Mouse (Mus musculus): ENCODE measurements at regions not wholly inside any gene's neighbourhood (a gene's known extent, or its start where the extent isn't known, plus 50 kb on each side); places are given as distances from the start of the nearest gene placed in this dataset.

DNA sequence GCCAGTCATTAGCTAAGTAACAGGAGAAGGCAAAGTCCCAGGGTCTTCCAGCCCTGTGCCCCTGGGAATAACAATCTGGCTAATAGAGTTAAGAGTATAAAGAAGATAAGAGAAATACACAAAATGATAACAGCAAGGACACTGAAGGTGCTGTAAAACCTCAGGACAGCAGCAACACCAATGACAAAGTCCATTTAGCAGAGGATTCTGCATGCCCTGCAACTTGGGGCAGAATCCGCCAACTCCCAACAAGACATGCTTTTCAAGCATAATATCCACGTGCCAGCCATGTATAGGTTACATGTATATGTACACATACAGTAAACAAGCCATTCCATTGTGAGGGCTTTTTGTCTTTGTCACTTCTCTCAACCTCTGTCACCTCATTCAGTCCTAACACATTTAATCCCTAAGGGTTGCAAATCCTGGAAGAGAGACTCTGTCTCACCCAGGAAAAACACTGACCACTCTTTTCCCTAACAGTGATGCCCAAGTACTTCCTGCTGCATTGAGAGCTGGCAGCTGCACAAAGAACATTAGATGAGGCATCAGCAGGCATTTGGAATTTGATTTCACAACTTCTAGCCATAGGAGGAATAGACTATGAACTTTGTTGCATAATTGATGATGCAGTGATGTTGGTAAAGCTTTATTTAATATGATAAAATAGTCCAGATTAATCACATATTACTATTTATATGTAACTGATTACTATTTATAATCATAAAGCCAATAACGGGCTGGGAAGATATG, 105.8 kb upstream of the Slc4a7 start:
- DNase-seq (ENCODE audit: low spot score in 2 of 2): no peak

DNA sequence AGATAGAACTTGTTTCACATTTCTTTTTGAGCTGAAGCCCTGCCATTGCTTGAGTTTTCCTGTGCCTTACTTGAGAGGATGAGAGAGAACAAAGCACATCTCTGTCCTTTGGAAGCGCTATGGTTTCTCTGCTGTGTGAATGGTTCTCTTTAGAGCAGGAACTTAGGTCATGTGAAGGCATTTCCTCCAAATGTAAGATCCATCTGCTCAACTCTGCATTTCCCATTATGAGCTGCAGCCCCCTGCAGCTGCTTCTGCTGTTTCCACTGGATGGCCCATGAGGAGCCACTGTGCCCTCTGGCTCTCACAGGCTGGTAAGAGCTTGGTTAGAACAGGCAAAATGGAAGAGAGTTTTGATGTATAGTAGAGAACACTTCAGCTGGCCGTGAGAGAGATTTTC, 102.5 kb upstream of the Slc4a7 start:
- DNase-seq (ENCODE audit: low spot score in 2 of 2): no peak

DNA sequence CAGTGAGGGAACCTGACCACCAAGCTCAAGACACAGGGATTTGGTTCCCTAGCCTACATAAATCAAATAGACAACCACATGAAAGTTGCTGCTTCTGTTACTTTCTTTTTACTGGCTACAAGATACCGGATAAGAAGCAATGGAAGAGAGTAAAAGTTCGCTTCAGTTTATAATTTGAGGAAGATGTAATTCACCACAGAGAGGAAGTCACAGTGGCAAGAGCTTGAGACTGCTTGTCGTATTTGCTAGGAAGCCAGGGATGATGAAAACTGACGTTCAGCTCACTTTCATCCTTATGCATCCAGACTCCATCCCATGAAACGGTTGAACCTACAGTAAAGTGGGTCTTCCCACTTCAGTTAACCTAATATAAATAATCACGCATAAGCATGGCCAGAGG, 102.1 kb upstream of the Slc4a7 start:
- DNase-seq (ENCODE audit: low spot score in 2 of 2): no peak

DNA sequence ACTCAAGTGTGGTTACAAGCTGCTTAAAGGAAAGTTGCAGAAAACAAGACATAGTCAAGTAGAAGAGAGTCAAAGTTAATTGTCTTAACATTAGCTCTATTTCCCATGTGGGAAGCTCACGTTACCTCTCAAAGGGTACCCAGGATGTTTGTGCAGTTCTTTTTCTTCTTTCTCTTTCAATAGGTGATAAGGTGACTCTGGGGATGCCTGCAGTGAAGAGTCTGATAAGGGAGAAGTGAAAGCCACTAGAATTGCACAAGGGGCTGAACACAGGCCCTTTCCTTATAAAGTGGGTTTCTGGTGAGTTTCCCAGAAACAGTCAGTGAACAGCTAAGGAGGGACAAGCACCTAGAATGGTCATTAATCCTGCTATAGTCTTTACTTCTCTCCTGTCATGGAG, 98.6 kb upstream of the Slc4a7 start:
- DNase-seq (ENCODE audit: low spot score in 2 of 2): no peak

DNA sequence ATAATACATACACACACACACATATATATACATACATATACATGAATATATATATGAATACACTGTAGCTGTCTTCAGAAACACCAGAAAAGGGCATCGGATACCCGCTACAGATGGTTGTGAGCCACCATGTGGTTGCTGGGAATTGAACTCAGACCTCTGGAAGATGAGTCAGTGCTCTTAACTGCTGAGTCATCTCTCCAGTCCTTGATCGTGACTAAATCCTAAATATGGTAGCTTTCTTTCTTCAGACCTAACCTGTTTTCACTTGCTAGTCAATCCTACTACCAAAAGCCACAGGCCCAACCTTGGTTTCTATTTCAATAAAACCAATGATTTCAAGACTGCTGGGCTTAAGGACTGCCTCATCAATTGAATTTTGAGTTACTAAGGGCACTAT, 95.0 kb upstream of the Slc4a7 start:
- DNase-seq (ENCODE audit: low spot score in 2 of 2): no peak

DNA sequence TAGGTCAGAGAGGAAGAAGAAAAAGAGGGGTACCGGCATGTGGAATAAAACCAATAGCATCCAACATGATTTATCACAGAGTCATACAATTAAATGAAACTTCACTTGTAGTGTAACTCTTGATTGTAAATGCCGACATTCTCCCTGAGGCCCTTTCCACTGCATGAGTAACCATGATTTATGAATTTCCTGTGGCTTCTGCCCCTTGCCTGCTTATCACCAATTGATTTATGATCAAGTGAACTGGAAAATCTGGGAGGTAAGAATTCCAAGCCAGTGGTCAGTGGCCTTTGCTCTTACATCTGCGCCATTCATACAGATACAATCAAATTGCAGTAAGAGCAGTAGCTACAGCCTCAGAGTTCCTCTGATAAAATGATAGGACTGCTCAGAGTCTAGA, 89.8 kb upstream of the Slc4a7 start:
- DNase-seq (ENCODE audit: low spot score in 2 of 2): no peak

DNA sequence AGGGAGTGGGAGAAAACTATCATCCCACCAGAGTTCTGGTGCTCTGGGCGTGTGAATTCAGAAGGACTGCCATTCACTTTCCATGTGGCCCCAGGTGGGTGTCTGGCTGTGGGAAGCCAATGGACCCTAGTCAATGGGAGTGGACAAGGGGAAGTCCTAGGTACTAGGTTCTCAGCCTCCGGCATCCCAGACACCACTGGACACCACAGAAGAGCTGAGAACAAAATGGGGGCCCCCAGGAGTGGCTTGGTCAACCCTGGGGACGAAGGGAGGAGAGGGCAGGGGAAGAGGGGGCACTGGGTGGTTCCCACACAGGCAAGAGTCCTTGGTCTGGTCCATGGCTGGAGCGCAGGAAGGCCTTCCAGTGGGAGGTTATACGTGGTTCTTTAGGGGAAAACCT, 81.8 kb upstream of the Slc4a7 start:
- DNase-seq (ENCODE audit: low spot score in 2 of 2): no peak

DNA sequence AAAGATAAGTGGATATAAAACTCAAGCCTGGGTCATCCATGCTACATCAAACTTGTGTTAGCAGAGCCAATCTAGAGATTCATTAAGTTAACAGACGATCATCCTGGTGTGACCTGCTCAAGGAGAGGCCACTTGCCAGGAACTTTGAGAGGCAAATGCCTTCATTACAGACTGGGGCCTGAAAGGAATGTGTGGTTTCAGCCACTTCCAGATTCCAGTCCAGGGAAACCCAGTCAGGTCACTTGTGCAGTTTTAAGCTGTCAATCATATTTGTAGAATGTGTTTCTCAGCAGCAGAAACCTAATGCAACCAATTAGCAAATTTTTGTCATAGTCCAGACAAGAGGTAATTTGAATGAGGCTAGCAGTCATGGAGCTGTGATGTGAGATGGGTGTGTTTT, 73.4 kb upstream of the Slc4a7 start:
- no peak for DNase-seq (ENCODE audit: low spot score in 2 of 2)

DNA sequence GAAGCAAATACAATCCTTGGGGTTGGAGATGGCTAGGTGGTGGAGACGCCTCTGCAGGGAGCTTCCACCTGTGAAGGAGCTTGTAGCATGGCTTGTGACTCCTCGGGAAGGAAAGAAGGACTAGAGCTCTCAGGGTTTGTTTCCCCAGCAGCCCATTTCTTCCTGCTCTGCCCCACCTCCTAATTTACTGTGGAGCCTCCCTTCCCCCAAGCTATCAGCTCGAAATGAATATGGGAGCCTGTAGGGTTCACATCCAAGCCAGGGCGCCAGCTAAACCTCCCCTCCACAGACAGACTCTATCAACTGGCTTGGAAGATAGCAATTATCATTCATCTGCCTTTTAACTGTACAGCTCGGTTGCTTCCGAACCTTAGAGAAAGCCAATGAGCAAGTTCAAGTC, 70.3 kb upstream of the Slc4a7 start:
- DNase-seq (ENCODE audit: low spot score in 2 of 2): no peak

DNA sequence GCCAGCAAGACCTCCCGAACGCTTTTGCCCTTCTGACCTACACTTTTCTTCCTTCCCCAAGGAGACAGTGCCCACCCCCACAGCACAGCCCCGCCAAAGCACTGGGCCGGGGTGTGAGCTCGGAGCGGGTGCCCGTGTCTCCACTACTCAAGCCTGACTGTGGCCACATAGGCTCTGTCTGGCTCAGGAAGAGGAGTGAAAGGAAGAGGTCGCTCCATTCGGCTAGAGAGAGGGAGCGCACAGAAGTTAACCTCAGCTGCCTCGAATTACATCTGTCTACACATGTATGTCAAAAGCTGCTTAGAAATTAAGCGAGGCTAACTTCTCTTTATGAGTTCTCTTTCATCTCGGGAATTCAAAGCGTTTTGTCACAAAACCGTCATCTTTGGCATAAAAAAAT, 69.6 kb upstream of the Slc4a7 start:
- no peak for DNase-seq (ENCODE audit: low spot score in 2 of 2)

DNA sequence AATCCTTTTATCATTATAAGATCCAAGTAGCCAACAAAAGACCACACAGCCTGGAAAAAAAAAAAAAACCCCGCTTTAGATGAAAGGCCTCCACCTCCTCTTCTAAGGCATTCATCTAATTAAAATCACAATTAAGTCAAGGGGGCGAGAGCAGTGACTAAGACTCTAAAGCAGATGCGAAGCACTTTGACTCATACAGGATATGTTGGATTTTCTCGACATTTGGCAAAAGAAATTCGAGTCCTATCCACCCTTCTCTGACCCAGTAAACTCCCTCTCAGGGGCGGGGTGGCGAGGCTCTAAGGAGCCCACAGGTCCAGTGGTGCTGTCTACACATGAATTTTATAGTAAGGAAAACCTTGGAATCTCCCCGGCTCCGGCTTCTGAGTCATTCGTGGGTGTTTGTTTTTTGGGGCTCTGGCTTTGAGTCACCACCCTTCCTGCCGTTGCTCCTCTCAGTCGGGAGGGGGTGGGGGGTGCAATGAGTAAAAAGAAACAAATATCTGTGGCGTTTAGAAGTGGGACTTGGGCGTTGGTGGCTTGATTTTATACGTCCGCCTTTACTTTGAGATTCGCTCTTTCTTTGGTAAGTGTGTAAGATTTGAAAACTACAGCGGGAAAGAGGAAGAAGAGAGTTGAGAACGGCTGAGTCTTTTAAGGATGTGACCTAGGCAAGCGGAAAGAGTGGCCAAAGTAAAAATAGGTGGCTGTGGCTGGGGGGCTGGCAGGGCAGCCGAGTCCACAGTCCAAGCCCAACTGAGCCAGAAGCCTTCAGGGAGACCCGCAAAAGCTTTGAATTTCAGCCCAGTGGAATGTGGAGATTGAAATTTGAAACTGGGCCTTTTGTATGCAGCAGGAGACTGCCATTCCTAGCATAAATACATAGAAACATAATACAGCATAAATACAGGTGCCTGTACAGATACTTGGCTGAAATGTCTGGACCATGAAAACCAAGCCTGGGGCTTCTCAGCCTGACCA, 68.8 kb upstream of the Slc4a7 start:
- peak; percentile 40 to 62 for DNase-seq (ENCODE audit: low spot score in 2 of 2)

DNA sequence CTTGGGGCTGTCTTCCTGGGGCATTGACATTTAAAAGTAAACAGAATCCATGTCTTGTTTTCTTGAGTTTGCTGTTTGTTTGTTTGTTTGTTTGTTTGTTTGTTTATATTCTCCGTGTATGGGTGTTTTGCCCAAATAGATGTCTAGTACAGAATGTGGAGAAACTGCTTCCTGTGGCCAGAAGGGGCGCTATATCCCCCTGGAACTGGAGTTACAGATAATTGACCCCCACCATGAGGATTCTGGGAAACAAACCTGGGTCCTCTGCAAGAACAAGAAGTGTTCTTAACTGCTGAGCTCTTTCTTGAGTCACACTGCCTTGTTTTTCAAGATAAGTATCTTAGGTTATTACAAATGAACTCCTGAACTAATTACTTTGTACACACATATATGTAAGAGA, 68.1 kb upstream of the Slc4a7 start:
- DNase-seq (ENCODE audit: low spot score in 2 of 2): no peak

DNA sequence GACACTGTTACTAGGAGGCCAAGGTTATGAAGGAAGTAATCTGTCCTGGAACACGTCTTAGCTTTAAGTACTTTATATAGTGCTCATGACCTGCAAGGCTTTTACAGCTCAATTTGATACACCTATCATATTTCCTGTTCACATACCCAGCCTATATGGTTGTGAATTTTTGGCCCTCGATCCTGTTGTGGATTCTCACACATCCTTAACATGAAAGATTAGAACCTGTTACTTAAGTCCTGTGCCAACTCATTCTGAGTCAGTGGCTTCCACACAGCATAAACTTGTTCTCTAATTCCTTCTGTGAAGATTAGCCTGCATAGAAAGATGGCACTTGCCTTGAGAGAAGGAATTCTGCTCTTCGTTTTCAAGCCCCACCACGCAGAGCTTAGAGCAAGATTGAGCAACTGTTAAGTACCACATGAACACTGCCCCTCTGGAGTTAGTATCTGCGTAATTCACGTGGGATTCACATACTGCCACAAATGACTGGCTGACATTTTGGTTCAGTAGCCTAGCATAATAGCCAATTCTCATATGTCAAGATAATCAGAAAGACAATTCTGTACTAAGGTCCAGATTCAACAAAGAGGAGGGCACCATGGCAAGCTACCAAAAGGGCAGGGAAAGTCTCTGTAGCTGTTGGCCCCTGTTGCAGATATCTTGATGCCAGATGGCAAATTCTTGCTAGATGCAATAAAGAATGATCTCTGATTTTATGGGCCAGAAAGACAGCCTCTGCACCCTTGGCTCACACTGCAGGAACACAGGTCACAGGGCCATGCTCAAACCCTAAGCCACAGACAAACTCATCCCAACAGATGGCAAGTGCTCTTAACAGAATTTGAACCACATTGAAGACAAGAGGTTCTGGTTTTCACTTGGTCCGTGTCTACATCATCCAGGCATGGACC, 62.7 kb upstream of the Slc4a7 start:
- no peak for DNase-seq (ENCODE audit: low spot score in 2 of 2)

DNA sequence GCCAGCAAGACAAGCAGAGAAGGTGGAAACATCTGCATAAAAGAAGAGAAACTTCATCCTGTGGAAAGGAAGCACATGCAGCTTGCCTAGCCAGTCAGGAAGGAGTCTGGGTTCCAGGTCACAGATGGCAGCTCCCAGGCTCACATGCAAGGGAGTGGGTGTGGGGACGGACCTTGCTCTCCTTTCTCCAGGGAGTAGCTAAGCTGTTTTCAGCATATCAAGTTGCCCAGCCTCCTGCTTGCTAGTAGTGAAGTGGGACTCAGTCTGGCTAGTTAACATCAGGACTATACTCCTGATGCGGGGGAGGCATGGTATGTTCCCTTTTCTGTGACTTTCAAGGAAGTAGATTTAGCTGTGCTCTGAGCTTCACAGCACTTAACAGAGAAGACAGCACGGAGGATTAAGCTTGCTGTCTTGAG, 62.0 kb upstream of the Slc4a7 start:
- DNase-seq (ENCODE audit: low spot score in 2 of 2): no peak

DNA sequence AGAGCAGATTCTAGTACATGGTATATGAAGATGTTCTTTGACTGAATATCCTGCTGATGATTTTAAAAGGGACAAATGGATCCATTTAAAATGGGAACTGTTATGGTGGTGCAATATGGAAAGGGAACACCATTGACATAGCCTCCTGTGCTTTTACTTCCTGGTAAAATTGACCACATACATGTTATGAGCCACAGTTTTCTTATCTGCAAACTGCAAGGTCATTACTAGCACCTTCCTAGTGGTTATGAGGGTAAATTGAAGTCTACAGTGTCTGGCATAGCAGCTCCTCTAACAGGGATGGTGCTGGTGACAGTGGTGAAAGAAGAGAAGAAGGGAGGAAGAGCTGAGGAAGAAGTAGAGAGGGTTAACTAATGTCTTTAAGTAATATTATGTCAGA, 61.5 kb upstream of the Slc4a7 start:
- no peak for DNase-seq (ENCODE audit: low spot score in 2 of 2)

DNA sequence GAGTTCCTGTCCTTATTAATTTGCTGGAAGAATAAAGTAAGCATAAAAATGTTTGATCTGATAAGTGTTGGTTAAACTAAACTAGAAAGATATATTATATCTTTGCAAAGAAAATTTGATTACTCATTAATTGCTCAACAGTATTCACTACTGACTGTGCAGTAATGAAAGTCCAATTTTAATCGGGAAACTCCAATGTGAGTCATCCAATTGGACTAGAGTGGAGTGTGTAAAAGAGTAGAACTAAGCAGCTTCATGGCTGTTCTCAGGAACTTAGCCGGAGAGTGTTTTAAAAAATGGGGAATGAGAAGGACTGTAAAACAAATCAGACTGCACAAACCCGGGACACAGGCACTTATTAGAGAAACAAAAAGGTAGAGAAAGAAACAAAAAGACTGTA, 58.5 kb upstream of the Slc4a7 start:
- no peak for DNase-seq (ENCODE audit: low spot score in 2 of 2)

DNA sequence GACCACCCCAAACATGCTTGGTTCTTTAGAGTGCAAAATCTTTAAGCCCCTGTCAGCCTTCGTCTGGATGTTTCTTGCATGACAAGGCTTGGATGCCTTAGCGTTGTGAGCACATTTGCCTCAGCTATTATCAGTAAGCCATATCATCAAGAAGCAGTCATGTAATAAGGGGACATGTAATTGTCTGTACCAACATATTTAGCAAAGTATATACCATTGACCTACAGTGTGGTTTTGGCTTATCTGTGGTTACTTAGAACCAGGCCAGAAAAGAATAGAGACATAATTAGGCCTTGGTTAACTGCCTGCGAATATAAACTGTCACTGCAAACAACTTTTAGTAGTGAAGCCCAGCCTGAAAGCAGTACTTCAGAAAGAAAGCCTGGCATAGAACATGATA, 57.0 kb upstream of the Slc4a7 start:
- DNase-seq (ENCODE audit: low spot score in 2 of 2): no peak
